Mouse (Mus musculus): ENCODE data around the gene Keap1. TPM values are rescaled to one million over a fixed set of nuclear protein-coding genes. Genes with fewer than 3 reads are reported as not detected.
"Not testable (repeated sequence)": the region's sequence is repeated elsewhere in the genome, so short reads cannot be mapped to it uniquely, and the experiment has no call there.

The Keap1 gene
- polyA plus RNA-seq, 2 experiments from 2014 or later = 16.9 to 30.0 TPM

DNA sequence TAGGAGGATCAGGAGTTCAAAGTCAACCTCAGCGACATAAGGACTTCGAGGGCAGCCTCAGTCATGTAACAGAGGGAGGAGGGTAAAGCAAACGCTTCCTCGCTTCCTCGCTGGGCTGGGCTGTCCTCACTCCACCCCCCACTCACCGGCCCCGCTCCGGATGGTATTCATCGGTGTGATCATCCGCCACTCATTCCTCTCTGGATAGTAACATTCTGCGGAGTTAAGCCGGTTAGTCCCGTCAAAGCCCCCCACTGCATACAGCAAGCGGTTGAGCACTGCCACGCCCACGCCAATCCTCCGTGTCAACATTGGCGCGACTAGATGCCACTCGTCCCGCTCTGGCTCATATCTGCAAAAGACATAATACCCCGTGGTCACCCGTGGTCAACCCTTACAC is 7.6 kb downstream of the Keap1 start:
- no peak for ATAC-seq

DNA sequence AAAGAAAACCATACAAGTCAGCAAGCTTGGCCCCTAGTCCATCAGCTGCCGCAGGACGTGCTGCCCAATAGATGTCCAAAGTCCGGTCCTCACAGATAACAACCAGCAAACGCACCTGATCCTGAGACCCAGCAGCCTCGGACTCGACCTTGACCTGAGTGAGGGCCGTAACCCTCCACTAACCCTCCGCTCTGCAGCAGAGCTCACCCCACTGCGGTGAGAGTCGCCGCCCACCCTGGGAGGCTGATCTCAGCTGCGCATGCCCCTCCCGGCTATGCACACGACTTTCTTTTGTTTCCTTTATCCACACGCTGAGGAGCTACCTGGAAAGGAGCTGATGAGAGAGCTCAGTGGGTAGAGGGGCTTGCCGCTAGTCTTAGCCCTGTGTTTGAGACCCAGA is 11.8 kb downstream of the Keap1 start:
- ATAC-seq = no peak

DNA sequence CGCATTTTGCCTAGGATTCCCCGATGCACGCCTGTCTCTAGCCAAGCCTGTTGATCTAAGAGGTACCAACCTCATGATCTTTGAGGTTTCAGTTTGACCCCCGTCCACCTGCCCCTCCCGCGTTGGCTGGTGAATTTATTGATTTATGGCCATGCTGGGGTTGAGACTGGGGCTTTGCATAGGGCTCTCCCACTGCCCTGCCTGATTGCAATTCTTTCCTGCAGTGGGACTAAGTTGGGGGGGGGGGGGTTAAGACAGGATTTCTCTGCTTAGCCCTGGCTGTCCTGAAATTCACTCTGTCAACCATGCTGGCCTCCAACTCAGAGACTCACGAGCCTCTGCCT is 13.8 kb downstream of the Keap1 start:
- no peak for ATAC-seq

- ATAC-seq = peak; percentile 28
Observed at GRCm38 (mm10) chr9:21224576-21225414, 14.4 kb downstream of the Keap1 start.

DNA sequence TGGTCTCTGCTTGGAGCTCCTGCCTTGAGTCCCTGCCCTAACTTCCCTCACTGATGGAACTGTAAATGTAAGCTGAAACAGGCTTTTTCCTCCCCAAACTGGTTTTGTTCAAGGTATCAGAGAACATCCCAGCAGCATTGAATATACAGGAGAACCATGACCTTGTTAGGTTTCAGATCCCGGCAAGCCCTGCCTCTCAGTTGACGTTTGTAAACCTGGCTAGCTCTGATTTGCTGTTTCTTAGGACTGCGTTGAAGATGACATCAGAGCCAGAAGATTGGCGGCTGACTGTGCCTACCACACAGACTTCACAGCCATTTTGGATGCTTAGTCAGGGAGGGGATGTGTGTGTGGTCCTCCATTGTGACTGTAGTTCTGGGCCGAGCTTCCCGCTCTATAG is 15.3 kb downstream of the Keap1 start:
- no peak for ATAC-seq

- ATAC-seq = not testable (repeated sequence)
Observed at GRCm38 (mm10) chr9:21223490-21223889, 15.7 kb downstream of the Keap1 start.

DNA sequence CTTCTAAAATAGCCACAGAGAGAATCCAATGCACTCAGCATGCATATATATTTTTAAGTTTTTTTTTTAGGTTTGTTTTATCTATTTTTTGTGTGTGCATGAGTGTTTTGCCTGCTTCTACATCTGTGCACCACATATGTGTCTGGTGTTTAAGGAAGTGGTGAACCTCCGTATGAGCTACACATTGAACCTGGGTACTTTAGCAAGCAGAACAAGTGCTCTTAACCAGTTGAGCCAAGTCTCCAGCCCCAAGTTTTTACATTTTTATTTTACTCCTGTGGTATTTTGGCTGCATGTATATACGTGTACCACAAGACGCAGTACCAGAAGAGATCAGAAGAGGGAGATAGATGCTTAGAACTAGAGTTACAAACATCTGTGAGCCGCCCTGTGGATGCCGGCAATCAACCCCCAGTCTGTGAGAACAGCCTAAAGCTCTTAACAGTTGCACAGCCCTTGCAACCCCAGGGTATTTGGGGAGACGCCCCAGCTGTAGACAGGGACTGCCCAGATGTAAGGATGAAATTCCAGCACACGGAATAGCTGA is 17.7 kb downstream of the Keap1 start:
- peak; percentile 55 for ATAC-seq

- peak; percentile 93 for ATAC-seq
Observed at GRCm38 (mm10) chr9:21220490-21221382, 18.4 kb downstream of the Keap1 start.

DNA sequence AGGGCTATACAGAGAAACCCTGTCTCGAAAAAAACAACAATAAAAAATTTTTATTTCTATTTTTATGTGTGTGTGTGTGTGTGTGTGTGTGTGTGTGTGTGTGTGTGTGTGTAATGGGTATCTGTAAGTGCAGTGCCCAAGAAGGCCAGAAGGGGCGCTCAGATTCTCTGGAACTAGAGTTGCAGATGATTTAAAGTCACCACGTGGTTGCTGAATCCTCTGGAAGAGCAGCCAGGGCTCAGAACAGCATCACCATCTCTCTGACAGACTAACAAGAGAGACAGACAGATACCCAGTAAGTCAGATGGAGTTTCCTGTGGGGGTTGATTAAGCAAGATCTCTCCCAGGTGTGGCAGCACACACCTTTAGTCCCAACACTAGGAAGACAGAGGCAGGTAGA is 19.3 kb downstream of the Keap1 start:
- no peak for ATAC-seq

DNA sequence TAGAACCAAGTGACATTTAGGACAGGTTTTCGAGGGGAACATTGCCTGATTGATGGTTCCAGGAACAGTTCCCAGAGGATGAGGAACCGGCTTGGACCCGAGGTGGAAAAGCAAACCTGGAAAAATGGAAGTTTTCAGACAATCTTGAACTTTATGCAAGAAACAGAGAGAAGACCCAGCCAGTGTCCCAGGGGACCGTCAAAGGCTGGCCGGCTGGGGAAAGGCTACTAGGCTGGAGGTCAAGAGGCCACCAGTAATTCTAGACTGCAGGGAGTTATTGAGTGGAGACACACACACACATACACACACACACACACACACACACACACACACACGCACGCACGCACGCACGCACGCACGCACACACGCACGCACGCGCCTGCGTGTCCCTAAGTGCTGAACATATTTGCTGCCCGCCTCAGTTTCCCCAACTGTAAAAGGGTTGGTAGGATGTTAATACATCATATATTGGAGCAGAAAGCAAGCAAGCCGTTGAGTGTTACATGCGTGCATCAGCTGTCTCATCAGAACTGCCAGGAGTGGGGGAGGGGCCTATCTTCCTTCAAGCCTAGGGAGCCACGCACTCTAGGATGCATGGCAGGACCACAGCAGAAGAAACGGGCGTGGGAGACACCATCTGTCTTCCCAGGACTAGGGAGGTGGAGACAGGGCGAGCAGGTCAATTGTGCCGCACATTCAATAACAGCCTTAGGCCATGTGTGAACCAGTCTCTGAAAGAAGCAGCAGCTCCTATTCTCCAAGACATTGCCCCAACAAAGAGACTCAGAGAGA is 22.9 kb downstream of the Keap1 start:
- ATAC-seq = no peak

DNA sequence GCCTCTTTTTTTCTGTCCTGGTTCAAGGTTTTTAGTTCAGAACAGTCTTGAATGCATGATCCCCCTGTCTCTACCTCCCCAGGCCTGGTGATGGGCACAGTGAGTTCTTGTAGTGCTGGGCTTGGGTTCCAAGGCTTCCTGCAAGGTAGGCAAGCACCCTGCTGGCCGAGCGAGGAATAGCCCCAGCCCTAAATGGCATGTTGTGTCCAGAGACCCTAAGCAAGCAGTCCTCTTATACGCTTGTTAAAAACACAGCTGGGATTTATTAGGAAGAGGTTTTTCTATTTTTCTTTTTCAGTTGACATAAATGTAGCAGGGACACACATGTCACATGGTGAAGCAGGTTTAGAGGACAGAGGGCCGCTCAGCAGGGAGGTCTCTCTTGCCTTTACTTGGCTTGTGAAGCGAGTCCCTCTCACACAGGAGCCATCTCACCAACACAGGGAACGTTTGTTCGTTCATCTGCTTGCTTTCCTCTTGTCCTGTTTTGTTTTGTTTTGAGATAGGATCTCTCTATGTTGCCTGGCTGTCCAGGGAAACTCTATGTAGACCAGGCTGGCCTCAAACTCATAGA is 25.5 kb downstream of the Keap1 start:
- ATAC-seq = no peak

- no peak for ATAC-seq
Observed at GRCm38 (mm10) chr9:21211624-21212023, 27.5 kb downstream of the Keap1 start.

DNA sequence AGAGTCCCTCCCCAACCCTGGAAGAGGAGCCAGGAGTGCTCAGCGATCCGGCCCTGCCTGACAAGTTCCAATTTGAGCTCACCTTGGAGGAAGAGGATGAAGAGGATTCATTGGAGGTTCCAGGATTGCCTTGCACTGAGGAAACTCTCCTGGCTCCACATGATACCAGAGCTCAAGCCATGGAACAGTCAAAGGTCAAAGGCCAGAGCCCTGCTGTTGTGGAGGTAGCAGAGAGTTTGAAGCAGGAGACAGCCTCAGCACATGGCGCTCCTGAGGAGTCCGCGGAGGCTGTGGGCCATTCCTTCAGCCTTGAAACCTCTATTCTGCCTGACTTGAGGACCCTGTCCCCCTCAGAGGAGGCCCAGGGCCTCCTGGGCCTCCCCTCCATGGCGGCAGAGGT is 28.3 kb downstream of the Keap1 start:
- no peak for ATAC-seq

- no peak for ATAC-seq
Observed at GRCm38 (mm10) chr9:21208626-21209025, 30.5 kb downstream of the Keap1 start.

GRCm38 (mm10) chr9:21206848-21207247 is 32.3 kb downstream of the Keap1 start:
- no peak for ATAC-seq

GRCm38 (mm10) chr9:21204528-21205272 is 34.5 kb downstream of the Keap1 start:
- ATAC-seq = no peak

DNA sequence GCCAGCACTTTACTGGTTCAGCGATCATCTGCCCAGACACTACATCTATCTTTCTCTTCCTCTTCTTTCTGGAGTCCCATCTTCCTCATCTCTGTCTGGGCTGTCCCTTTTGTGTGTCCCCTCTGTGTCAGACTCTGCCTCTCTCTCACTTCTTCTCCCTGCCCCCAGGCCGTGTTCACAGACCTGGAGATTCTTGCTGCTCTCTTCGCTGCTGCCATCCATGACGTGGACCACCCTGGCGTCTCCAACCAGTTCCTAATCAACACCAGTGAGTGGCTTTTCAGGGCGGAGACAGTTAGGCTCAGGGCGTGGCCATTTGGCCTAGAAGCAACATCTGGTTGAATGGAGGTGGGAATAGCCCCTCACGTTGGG is 35.0 kb downstream of the Keap1 start:
- no peak for ATAC-seq

DNA sequence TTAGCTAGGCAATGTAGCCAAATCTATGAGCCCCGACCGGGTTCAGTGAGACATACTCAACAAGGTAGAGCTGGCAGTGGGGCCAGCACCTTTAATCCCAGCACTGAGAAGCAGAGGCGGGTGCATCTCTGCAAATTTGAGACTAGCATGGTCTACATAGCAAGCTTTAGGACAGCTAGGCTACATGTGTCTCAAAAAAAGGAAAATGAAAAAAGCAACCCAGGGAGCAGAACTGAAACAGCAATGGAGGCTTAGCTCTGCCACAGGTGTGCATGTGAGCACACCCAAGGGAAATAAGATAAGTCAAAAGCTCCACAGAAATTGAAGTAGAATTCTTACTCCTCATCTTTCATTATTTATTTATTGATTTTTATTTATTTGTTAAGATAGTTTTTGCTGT is 40.2 kb downstream of the Keap1 start:
- ATAC-seq = no peak

DNA sequence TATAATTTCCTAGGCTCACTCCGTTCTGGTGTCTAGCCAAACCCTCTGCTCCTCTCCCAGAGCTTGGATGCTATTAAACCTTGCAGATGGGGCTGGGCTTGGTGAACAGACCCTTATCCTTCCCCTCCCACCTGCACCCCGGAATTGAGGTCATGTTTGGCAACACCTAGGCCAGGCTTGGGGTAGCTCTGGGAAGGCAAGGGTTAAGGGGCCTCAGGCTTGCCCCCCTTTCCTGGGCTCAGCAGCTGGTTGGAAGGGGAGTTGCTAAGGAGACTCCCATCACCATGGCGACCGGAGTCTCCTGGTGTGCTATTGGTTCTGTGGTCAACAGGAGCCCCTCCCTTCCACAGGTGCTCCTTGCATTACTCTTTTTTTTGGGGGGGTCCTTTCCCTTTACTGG is 41.2 kb downstream of the Keap1 start:
- no peak for ATAC-seq

DNA sequence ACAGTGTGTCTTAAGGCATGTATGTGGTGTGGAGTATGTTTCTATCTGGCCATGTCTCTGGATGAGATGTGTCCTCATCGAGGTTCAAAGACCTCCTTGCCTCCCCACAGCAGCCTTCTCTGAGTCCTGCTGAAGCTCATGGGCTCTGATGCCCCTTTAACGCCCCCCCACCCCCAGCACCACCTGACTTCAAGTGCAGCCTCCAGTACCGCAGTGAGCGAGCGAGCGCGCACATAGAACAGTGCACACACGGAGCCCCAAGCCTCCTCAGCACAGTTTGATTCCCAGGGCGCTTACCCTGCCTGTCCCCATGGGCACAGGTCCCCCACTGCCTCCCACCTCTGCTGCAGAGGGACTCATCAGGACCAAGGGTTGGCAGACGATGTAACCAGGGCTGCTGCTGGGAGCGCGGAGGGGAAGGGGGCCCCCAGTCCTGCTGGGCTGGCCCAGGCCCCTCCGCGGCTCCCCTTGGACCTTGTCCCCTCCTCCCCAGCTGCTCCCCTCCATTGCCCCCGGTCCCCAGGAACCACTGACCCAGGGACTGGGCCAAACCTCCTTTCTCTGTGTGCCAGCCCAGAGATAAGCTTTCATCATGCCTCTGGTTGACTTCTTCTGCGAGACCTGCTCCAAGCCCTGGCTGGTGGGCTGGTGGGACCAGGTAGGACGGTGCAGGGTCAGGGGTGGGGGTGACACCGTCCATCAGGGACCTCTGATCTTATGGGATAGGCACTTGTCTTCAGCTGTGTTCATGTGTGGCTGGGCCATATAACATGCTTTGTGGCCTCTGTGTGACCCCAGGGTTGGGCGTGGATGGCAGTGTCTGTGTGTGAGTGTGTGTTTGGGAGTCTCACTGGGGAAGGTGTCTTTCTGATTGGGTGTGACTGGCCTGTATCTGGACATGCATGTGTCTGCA is 42.4 kb downstream of the Keap1 start:
- no peak for ATAC-seq

Measured in activated CD4-positive, CD25-positive, alpha-beta regulatory T cell, adult 4 months (primary cell).